Mouse (Mus musculus): ENCODE results near the gene Tdrd1.

DNA sequence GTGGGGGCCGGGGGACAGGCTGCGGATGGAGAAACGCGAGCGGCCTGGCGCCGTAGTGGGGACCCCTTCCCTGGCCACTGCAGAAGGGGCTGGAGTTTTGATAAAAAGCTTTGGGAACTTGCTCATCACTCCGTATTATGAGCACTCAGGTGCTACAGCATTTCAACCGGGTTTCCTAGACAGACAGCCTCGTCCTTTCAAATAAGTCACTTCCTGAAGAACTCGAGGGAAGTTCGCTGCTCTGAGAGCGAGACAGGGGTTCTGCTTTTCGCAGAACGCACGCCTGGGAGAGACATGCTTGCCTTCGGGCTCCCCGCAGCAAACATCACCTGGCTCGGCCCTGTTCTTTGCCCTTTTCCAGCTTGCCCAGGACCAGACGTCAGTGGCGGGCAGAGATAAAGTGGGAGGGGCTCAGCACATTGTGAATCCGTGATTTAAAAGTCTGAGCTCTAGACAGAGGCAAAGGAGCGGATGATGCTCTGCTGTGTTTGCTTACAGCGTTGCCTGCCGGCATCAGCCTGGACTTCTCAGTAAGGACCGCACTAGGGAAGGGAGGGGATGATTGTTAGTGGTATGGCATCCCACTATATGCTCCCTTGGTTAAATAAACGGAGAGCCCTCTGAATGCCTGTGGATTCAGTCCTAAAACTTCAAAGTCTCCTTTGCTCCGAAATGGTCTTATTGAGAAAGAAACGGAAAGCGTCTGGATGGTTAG, 48.7 kb downstream of the Tdrd1 start:
- TF ChIP-seq CTCF (IDR thresholded peaks at IDR 0.05; ENCODE audit: low read depth) (no peak), EP300 (optimal IDR thresholded peaks at IDR 0.05) (no peak)

Data from stomach, postnatal 0 days (tissue).